Mouse (Mus musculus) embryo, embryonic 11 days (tissue): ENCODE results near the gene Hdac8.
A peak's percentile ranks its signal among the peaks of the same experiment; 100 is the strongest.

Experiments used
- DNase-seq: peaks from one replicate; pipeline ENCODE4 v3.0.0-alpha.2; 2015

The Hdac8 gene

GRCm38 (mm10) chrX:102504644-102505481, at the start of gene Hdac8:
Hdac8 (minus strand) TSS chrX:102505359.
- peak; percentile 66 for DNase-seq

GRCm38 (mm10) chrX:102509205-102509604, 4.0 kb upstream of the Hdac8 start:
- no peak for DNase-seq

GRCm38 (mm10) chrX:102504179-102504578, 980 bp downstream of the Hdac8 start:
- DNase-seq = no peak

- DNase-seq = peak; percentile 38
Observed at GRCm38 (mm10) chrX:102493992-102494730, 11.0 kb downstream of the Hdac8 start.

GRCm38 (mm10) chrX:102485575-102485974, 19.6 kb downstream of the Hdac8 start:
- no peak for DNase-seq

- no peak for DNase-seq
Observed at GRCm38 (mm10) chrX:102479665-102480064, 25.5 kb downstream of the Hdac8 start.

- peak; percentile 61 for DNase-seq
Observed at GRCm38 (mm10) chrX:102478965-102479364, 26.2 kb downstream of the Hdac8 start.

- no peak for DNase-seq
Observed at GRCm38 (mm10) chrX:102478481-102478880, 26.7 kb downstream of the Hdac8 start.

GRCm38 (mm10) chrX:102476784-102477183, 28.4 kb downstream of the Hdac8 start:
- DNase-seq = peak; percentile 54

- no peak for DNase-seq
Observed at GRCm38 (mm10) chrX:102475555-102475954, 29.6 kb downstream of the Hdac8 start.

- peak; percentile 38 for DNase-seq
Observed at GRCm38 (mm10) chrX:102418343-102419127, 86.6 kb downstream of the Hdac8 start.

GRCm38 (mm10) chrX:102416972-102417371, 88.2 kb downstream of the Hdac8 start:
- DNase-seq = no peak

- no peak for DNase-seq
Observed at GRCm38 (mm10) chrX:102416386-102416785, 88.8 kb downstream of the Hdac8 start.

- no peak for DNase-seq
Observed at GRCm38 (mm10) chrX:102384765-102385164, 120.4 kb downstream of the Hdac8 start.

GRCm38 (mm10) chrX:102383151-102383550, 122.0 kb downstream of the Hdac8 start:
- no peak for DNase-seq

GRCm38 (mm10) chrX:102366510-102366909, 138.6 kb downstream of the Hdac8 start:
- DNase-seq = no peak

- no peak for DNase-seq
Observed at GRCm38 (mm10) chrX:102362244-102362643, 142.9 kb downstream of the Hdac8 start.

GRCm38 (mm10) chrX:102353412-102353811, 151.7 kb downstream of the Hdac8 start:
- DNase-seq = no peak

GRCm38 (mm10) chrX:102349843-102350731, 155.1 kb downstream of the Hdac8 start:
- DNase-seq = no peak

GRCm38 (mm10) chrX:102348886-102349486, 156.2 kb downstream of the Hdac8 start:
- peak; percentile 33 for DNase-seq

- no peak for DNase-seq
Observed at GRCm38 (mm10) chrX:102341688-102342087, 163.5 kb downstream of the Hdac8 start.
